Mouse (Mus musculus): Measurements from ENCODE around the gene Ltf.

DNA sequence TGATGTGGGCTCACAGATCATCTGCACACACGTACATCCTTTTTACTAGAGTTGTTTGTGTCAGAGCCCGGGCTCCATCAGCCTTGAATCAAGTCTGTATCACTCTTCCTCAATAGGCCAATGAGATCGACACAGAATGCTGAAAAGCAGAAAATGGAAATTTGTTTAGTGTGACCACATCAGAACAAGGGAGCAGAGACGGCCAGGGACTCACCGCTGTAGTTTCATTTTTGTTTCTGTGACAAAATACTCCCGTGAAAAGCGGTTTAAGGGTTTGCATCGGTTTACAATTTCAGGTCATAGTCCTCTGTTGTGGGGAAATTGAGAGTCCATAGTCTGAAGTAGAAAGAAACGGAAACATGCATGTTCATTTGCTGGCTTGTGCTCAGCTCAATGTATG is 15.8 kb upstream of the Ltf start:
- TF ChIP-seq CTCF (IDR thresholded peaks at IDR 0.05) (no peak), EP300 (IDR thresholded peaks at IDR 0.05) (no peak)
